Mouse (Mus musculus): ENCODE measurements around the gene Galnt7. TPM values are rescaled to one million over a fixed set of nuclear protein-coding genes. Genes with fewer than 3 reads are reported as not detected.

Galnt7 gene
- polyA plus RNA-seq, 1 experiment from 2014 or later: 17.3 TPM

DNA sequence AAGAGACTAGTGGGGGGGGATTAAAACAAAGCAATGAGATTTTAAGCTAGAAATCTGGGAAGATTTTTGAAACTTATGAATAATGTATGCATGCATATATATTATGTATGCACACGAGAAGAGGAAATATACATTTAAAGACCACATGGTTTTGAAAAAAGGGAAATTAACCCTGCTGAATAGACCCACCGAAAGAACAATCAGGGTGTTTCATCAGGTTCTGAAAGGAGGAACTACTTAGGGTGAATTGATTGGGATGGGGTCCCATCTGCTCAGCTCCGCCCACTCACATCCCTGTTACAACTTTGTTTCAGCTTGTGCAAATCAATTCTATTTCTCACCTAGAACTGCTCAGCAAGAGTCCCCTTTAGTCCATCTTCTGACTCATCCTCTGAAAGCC is 57.0 kb downstream of the Galnt7 start:
- H3K27ac ChIP-seq (ENCODE audit: low read depth, low read length): no peak overlapping the region
- H3K4me2 ChIP-seq (replicated peaks; ENCODE audit: low read depth, low read length): no peak overlapping the region
- no peaks in the 10 kb centered on the region for H3K36me3 ChIP-seq (ENCODE audit: control insufficient read depth, insufficient read depth, low read length)
- no peaks in the 10 kb centered on the region for H3K9me3 ChIP-seq (ENCODE audit: control insufficient read depth, low read length)
- no peaks in the 10 kb centered on the region for H3K27me3 ChIP-seq (ENCODE audit: control insufficient read depth, insufficient read depth, low read length)
- no peak overlapping the region for H3K9ac ChIP-seq (ENCODE audit: low read depth, low read length)
- H3K4me3 ChIP-seq (ENCODE audit: low read depth, low read length): no peak overlapping the region
- ATAC-seq (ENCODE audit: low FRiP score) (peak; percentile 43; the same call in 1 of the 2 replicates), DNase-seq (ENCODE audit: low spot score) (no peak)
- 65% methylated on average over 3 of the region's 3 CpGs for WGBS
- no peaks in the 10 kb centered on the region for H3K4me1 ChIP-seq (replicated peaks; ENCODE audit: control insufficient read depth, insufficient read depth, low read length)

DNA sequence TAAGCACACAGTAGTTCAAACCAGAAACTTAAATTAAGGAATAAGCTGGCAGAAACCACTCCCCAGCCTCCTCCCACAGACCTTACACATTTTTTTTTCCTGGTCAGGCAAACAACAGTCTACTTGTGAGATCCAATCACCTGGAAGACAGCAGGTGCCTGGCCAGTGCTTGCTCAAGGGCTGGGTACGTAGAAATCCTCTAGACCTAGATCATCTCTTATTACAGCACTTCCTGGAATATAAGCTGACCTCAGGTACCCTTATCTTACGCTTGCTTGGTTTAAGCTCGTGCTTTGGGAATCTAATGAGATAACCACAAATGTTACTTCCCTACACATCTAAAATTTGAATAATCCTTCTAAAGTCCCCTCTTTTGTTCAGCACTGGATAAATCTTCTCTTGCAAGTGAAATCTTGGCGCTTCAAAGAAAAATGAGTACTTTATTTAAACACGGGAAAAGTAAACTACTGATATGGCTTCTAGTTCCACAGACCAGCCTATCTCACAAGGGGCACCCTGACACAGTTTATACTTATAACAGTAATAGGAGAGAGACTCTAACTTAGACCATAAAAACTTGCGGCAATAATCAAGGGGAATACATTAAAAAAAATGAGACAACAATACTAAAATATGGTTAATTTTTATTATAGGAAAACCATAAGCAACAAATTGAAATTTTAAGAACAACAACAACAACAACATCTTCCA is 58.5 kb downstream of the Galnt7 start:
- Histone ChIP-seq H3K4me3 (ENCODE audit: low read depth, low read length) (no peak overlapping the region), H3K9ac (ENCODE audit: low read depth, low read length) (no peak overlapping the region), H3K36me3 (ENCODE audit: control insufficient read depth, insufficient read depth, low read length) (no peaks in the 10 kb centered on the region), H3K9me3 (ENCODE audit: control insufficient read depth, low read length) (no peaks in the 10 kb centered on the region), H3K4me1 (replicated peaks; ENCODE audit: control insufficient read depth, insufficient read depth, low read length) (no peaks in the 10 kb centered on the region), H3K4me2 (replicated peaks; ENCODE audit: low read depth, low read length) (no peak overlapping the region), H3K27me3 (ENCODE audit: control insufficient read depth, insufficient read depth, low read length) (no peaks in the 10 kb centered on the region), H3K27ac (ENCODE audit: low read depth, low read length) (no peak overlapping the region)
- DNase-seq (ENCODE audit: low spot score): no peak
- WGBS: 86% methylated on average over 6 of the region's 6 CpGs
- no peak for ATAC-seq (ENCODE audit: low FRiP score)

DNA sequence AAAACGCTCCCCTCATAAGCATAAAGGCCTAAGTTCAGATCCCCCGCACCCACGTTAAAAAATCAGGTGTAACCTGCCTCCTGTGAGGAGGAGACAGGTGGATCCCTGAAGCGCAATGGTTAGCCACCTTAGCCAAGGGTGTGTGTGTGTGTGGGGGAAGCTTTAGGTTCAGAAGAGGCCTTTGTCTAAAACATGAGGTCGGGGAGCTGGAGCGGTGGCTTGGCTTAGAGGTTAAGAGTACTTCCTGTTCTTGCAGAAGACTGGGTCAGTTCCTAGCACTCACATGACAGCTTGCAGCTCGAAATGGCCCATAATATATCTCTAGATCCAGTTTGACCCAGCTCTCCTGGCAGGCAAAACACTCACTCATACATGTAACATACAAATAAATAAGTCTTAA is 60.2 kb downstream of the Galnt7 start:
- Histone ChIP-seq H3K27ac (ENCODE audit: low read depth, low read length) (no peak overlapping the region), H3K4me1 (replicated peaks; ENCODE audit: control insufficient read depth, insufficient read depth, low read length) (no peaks in the 10 kb centered on the region), H3K4me2 (replicated peaks; ENCODE audit: low read depth, low read length) (no peak overlapping the region), H3K4me3 (ENCODE audit: low read depth, low read length) (no peak overlapping the region), H3K9ac (ENCODE audit: low read depth, low read length) (no peak overlapping the region), H3K9me3 (ENCODE audit: control insufficient read depth, low read length) (no peaks in the 10 kb centered on the region), H3K36me3 (ENCODE audit: control insufficient read depth, insufficient read depth, low read length) (no peaks in the 10 kb centered on the region), H3K27me3 (ENCODE audit: control insufficient read depth, insufficient read depth, low read length) (no peaks in the 10 kb centered on the region)
- ATAC-seq (ENCODE audit: low FRiP score) (no peak), DNase-seq (ENCODE audit: low spot score) (no peak)
- 88% methylated on average over 7 of the region's 7 CpGs for WGBS

DNA sequence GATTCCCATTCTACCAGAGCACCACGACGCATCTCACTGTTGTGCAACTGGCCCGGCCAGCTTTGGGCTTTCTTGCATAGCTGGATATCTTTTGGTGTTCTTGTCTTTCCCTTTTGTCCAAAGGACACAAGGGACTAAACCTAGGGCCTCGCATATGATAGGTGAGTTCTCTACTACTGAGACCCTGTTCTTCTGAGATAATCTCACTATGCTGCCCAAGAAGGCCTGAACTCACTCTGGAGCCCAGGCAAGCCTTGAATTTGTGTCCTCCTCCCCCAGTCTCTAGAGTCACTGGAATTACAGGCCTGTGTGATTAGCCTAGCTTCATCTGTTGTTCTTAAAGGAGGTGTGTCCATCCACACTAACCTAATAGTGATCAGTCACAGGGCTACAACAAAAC is 61.2 kb downstream of the Galnt7 start:
- Histone ChIP-seq H3K4me1 (replicated peaks; ENCODE audit: control insufficient read depth, insufficient read depth, low read length) (no peaks in the 10 kb centered on the region), H3K27ac (ENCODE audit: low read depth, low read length) (no peak overlapping the region), H3K4me3 (ENCODE audit: low read depth, low read length) (no peak overlapping the region), H3K4me2 (replicated peaks; ENCODE audit: low read depth, low read length) (no peak overlapping the region), H3K9me3 (ENCODE audit: control insufficient read depth, low read length) (no peaks in the 10 kb centered on the region), H3K27me3 (ENCODE audit: control insufficient read depth, insufficient read depth, low read length) (no peaks in the 10 kb centered on the region), H3K9ac (ENCODE audit: low read depth, low read length) (no peak overlapping the region), H3K36me3 (ENCODE audit: control insufficient read depth, insufficient read depth, low read length) (no peaks in the 10 kb centered on the region)
- WGBS: 91% methylated on average over 4 of the region's 4 CpGs
- no peak for DNase-seq (ENCODE audit: low spot score)
- ATAC-seq (ENCODE audit: low FRiP score): no peak

DNA sequence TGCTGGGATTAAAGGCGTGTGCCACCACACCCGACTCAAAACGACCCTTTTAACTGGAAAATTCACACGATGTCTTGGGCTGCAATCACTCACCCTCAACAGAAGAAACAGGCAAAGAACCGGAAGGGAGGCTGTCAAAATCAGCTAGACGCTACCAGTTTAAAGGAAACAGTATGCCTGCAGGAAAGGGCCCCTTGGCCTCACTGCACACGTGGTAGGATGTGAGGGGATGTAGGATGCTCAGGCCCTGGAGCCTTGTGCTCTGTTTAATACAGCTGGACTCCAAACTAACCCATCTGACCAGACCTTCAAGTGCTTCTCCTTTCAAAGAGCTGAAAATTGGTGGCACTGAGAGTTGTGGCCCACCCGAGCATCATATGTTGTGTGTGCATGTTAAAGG is 62.8 kb downstream of the Galnt7 start:
- 91% methylated on average over 8 of the region's 8 CpGs for WGBS
- Histone ChIP-seq H3K4me1 (replicated peaks; ENCODE audit: control insufficient read depth, insufficient read depth, low read length) (no peaks in the 10 kb centered on the region), H3K27ac (ENCODE audit: low read depth, low read length) (no peak overlapping the region), H3K27me3 (ENCODE audit: control insufficient read depth, insufficient read depth, low read length) (no peaks in the 10 kb centered on the region), H3K9me3 (ENCODE audit: control insufficient read depth, low read length) (no peaks in the 10 kb centered on the region), H3K36me3 (ENCODE audit: control insufficient read depth, insufficient read depth, low read length) (no peaks in the 10 kb centered on the region), H3K4me3 (ENCODE audit: low read depth, low read length) (no peak overlapping the region), H3K9ac (ENCODE audit: low read depth, low read length) (no peak overlapping the region), H3K4me2 (replicated peaks; ENCODE audit: low read depth, low read length) (no peak overlapping the region)
- ATAC-seq (ENCODE audit: low FRiP score): no peak
- DNase-seq (ENCODE audit: low spot score): no peak

DNA sequence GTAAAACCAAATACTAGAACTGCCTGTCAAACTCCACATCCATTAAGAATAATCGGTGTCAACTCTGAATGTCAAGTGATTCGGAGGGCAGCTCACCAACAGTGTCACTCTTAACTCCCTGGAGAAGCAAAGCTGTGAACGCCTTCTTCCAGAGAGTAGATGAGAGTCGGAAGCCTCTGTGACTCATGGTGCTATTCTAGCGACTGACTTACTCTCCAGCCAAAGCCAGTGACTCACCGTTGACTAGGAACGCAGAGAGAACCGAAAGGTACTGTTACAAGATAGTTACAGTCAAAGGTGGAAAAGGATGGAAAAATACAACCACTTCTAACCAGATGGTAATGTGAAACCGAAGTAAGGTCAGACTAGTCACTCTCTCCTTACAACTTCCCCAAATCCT is 63.7 kb downstream of the Galnt7 start:
- Histone ChIP-seq H3K4me3 (ENCODE audit: low read depth, low read length) (no peak overlapping the region), H3K27ac (ENCODE audit: low read depth, low read length) (no peak overlapping the region), H3K27me3 (ENCODE audit: control insufficient read depth, insufficient read depth, low read length) (no peaks in the 10 kb centered on the region), H3K4me1 (replicated peaks; ENCODE audit: control insufficient read depth, insufficient read depth, low read length) (no peaks in the 10 kb centered on the region), H3K9me3 (ENCODE audit: control insufficient read depth, low read length) (no peaks in the 10 kb centered on the region), H3K4me2 (replicated peaks; ENCODE audit: low read depth, low read length) (no peak overlapping the region), H3K9ac (ENCODE audit: low read depth, low read length) (no peak overlapping the region), H3K36me3 (ENCODE audit: control insufficient read depth, insufficient read depth, low read length) (no peaks in the 10 kb centered on the region)
- DNase-seq (ENCODE audit: low spot score) (no peak), ATAC-seq (ENCODE audit: low FRiP score) (no peak)
- WGBS: 93% methylated on average over 9 of the region's 9 CpGs

DNA sequence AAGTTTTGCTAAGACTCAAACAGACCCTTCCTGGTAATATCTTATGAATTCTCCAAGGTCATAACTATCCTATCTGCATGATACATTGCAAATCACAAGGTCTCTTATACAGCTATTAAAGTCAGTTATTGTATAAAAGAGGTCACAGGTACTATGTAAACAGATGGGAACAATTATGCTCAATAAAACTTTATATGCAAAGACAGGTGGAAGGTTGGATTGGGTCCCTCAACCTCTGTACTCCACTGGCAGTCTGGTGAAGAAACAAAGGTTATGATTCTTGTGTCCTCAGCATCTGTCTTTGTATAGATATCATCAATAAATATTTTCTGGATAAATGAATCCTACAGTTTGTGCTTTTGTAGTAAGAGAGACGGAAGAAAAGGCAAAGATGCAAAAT is 64.2 kb downstream of the Galnt7 start:
- Histone ChIP-seq H3K9ac (ENCODE audit: low read depth, low read length) (no peak overlapping the region), H3K4me1 (replicated peaks; ENCODE audit: control insufficient read depth, insufficient read depth, low read length) (no peaks in the 10 kb centered on the region), H3K4me2 (replicated peaks; ENCODE audit: low read depth, low read length) (no peak overlapping the region), H3K27me3 (ENCODE audit: control insufficient read depth, insufficient read depth, low read length) (no peaks in the 10 kb centered on the region), H3K36me3 (ENCODE audit: control insufficient read depth, insufficient read depth, low read length) (no peaks in the 10 kb centered on the region), H3K27ac (ENCODE audit: low read depth, low read length) (no peak overlapping the region), H3K9me3 (ENCODE audit: control insufficient read depth, low read length) (no peaks in the 10 kb centered on the region), H3K4me3 (ENCODE audit: low read depth, low read length) (no peak overlapping the region)
- no peak for ATAC-seq (ENCODE audit: low FRiP score)
- DNase-seq (ENCODE audit: low spot score): no peak
- WGBS: 88% methylated on average over 1 of the region's 1 CpGs

DNA sequence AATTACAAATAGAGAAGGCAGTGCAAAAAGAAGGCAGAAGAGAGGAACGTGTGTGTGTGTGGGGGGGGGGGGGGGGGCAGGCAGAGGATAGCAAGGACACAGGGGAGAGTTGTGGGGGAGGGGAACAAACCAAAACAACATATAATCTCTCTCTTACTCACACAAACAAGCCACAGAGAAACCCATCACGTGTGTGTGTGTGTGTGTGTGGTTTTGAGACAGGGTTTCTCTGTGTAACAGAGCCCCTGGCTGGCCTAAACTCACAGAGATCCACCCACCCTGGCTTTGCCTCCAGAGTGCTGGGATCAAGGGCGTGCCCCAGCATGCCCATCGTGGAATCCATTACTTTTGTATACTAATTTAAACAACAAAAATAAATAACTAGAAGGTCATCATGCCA is 66.2 kb downstream of the Galnt7 start:
- 63% methylated on average over 4 of the region's 4 CpGs for WGBS
- H3K9ac ChIP-seq (ENCODE audit: low read depth, low read length): no peak overlapping the region
- H3K27ac ChIP-seq (ENCODE audit: low read depth, low read length): no peak overlapping the region
- H3K4me3 ChIP-seq (ENCODE audit: low read depth, low read length): no peak overlapping the region
- no peaks in the 10 kb centered on the region for H3K27me3 ChIP-seq (ENCODE audit: control insufficient read depth, insufficient read depth, low read length)
- no peaks in the 10 kb centered on the region for H3K9me3 ChIP-seq (ENCODE audit: control insufficient read depth, low read length)
- H3K4me2 ChIP-seq (replicated peaks; ENCODE audit: low read depth, low read length): no peak overlapping the region
- no peak for ATAC-seq (ENCODE audit: low FRiP score)
- DNase-seq (ENCODE audit: low spot score): no peak
- no peaks in the 10 kb centered on the region for H3K4me1 ChIP-seq (replicated peaks; ENCODE audit: control insufficient read depth, insufficient read depth, low read length)
- H3K36me3 ChIP-seq (ENCODE audit: control insufficient read depth, insufficient read depth, low read length): no peaks in the 10 kb centered on the region

DNA sequence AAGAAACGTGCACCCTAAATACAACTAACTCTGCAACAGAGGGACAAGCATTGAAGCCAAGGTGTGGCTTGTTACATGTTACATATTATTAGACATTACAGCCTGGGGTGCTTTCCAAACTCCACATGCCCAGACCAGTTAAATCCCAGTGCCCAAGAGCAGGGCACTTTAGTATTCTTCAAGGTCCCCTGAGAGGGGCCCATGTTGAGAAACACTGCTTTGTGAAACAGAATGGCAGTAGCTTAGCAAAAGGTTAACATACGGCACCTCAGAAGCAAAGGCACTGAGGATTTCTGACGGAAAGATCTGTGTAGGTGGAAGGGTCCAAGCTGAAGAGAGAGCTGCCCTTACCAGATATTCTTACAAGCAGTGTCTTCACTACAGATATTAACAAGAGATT is 67.0 kb downstream of the Galnt7 start:
- DNase-seq (ENCODE audit: low spot score) (no peak), ATAC-seq (ENCODE audit: low FRiP score) (no peak)
- Histone ChIP-seq H3K27me3 (ENCODE audit: control insufficient read depth, insufficient read depth, low read length) (no peaks in the 10 kb centered on the region), H3K36me3 (ENCODE audit: control insufficient read depth, insufficient read depth, low read length) (no peaks in the 10 kb centered on the region), H3K27ac (ENCODE audit: low read depth, low read length) (no peak overlapping the region), H3K4me2 (replicated peaks; ENCODE audit: low read depth, low read length) (no peak overlapping the region), H3K4me3 (ENCODE audit: low read depth, low read length) (no peak overlapping the region), H3K9me3 (ENCODE audit: control insufficient read depth, low read length) (no peaks in the 10 kb centered on the region), H3K9ac (ENCODE audit: low read depth, low read length) (no peak overlapping the region), H3K4me1 (replicated peaks; ENCODE audit: control insufficient read depth, insufficient read depth, low read length) (no peaks in the 10 kb centered on the region)
- 74% methylated on average over 3 of the region's 3 CpGs for WGBS
